Mouse (Mus musculus): ENCODE results near the gene Dmrta2.

DNA sequence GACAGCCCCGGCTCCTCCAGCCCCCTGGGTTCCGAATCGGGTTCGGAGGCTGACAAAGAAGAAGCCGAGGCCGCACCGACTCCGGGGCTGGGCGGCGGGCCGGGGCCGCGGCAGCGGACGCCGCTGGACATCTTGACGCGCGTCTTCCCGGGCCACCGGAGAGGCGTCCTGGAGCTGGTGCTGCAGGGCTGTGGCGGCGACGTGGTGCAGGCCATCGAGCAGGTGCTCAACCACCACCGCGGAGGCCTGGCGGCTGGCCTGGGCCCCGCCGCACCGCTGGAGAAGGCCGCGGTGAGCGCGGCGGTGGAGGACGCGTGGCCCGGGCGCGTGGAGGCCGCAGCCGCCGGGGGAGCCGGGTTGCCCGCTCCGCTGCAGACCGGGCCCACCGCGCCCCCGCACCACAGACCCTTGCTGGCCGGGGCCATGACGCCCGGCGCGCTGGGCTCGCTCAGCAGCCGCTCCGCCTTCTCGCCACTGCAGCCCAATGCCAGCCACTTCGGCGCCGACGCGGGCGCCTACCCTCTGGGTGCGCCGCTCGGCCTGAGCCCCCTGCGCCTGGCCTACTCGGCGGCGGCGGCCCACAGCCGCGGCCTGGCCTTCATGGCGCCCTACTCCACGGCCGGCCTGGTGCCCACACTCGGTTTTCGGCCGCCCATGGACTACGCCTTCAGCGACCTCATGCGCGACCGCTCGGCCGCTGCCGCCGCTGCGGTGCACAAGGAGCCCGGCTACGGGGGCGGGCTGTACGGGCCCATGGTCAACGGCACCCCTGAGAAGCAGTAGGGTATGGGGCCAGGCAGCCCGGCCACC lies 4.2 kb downstream of the Dmrta2 start:
- TF ChIP-seq GATA1 (IDR thresholded peaks at IDR 0.05; ENCODE audit: borderline replicate concordance, low read length) (no peak), POLR2AphosphoS5 (IDR thresholded peaks at IDR 0.05; ENCODE audit: insufficient replicate concordance, low read depth, low read length) (no peak), TAL1 (conservative IDR thresholded peaks at IDR 0.05; ENCODE audit: low read depth, low read length) (no peak), CTCF (IDR thresholded peaks at IDR 0.05; ENCODE audit: low read depth, low read length) (no peak)
